Mouse (Mus musculus) embryonic facial prominence, embryonic 15.5 days (tissue): ENCODE measurements around the gene Fabp3. TPM values are rescaled to one million over a fixed set of nuclear protein-coding genes. Genes with fewer than 3 reads are reported as not detected.
A peak's percentile ranks its signal among the peaks of the same experiment; 100 is the strongest.

ENCODE experiments used
- ATAC-seq: fragments of 200-750 bp; cut with Nextera tagmentation; 2 replicates; pipeline ENCODE4 v1.8.0; 2017; ENCODE audit warnings: low read depth, moderate TSS enrichment; ENCODE audit not compliant: insufficient number of reproducible peaks, low FRiP score, low TSS enrichment
- H3K27ac ChIP-seq: fragments of 300-500 bp; sonication (generic); replicated peaks from 2 replicates; pipeline ENCODE4 v1.5.1; 2015; ENCODE audit warnings: mild to moderate bottlenecking, inconsistent platforms
- H3K27me3 ChIP-seq: fragments of 300-500 bp; sonication (generic); 2 replicates; pipeline ENCODE4 v1.6.1; 2015; ENCODE audit warnings: inconsistent platforms
- H3K36me3 ChIP-seq: fragments of 300-500 bp; sonication (generic); 2 replicates; pipeline ENCODE4 v1.6.1; 2015; ENCODE audit warnings: mild to moderate bottlenecking, inconsistent platforms
- H3K4me1 ChIP-seq: fragments of 300-500 bp; sonication (generic); 2 replicates; pipeline ENCODE4 v1.6.1; 2015; ENCODE audit warnings: inconsistent platforms
- H3K4me2 ChIP-seq: fragments of 300-500 bp; sonication (generic); replicated peaks from 2 replicates; pipeline ENCODE4 v1.6.1; 2015; ENCODE audit warnings: mild to moderate bottlenecking, inconsistent platforms
- H3K4me3 ChIP-seq: fragments of 300-500 bp; sonication (generic); replicated peaks from 2 replicates; pipeline ENCODE4 v1.5.1; 2015; ENCODE audit warnings: mild to moderate bottlenecking, inconsistent platforms
- H3K9ac ChIP-seq: fragments of 300-500 bp; sonication (generic); 2 replicates; pipeline ENCODE4 v1.6.1; 2015; ENCODE audit warnings: inconsistent platforms
- H3K9me3 ChIP-seq: fragments of 300-500 bp; sonication (generic); replicated peaks from 2 replicates; pipeline ENCODE4 v1.6.1; 2016; ENCODE audit warnings: inconsistent platforms
- WGBS: fragments of 180-500 bp; shearing (Covaris S2); methylation state at CpG from one replicate; pipeline ENCODE4 v1.1.7; 2015; 5-methylcytosine and 5-hydroxymethylcytosine counted together
- polyA plus RNA-seq: library from polyadenylated mRNA; unstranded; fragments of >200 nt; fragmentation: Nextera tagmentation; extraction: Ambion mirVana; gene quantifications from 2 replicates; pipeline ENCODE4 v1.2.1, GENCODE M21; 2015

Gene Fabp3
- polyA plus RNA-seq, 1 experiment from 2014 or later: 40.7 TPM

GRCm38 (mm10) chr4:130274346-130275015, 33.9 kb upstream of the Fabp3 start:
- under 1% methylated on average over 29 of the region's 29 CpGs for WGBS
- no peaks in the 10 kb centered on the region for H3K36me3 ChIP-seq
- ATAC-seq: peak; percentile 77
- H3K4me1 ChIP-seq: peaks cover 16% of the 10 kb centered on the region; the same call in 1 of the 2 replicates
- peak overlapping the region; percentile 86 for H3K4me2 ChIP-seq
- peaks cover 5% of the 10 kb centered on the region; the same call in 1 of the 2 replicates for H3K27me3 ChIP-seq
- peak overlapping the region; percentile 74 for H3K4me3 ChIP-seq
- H3K9ac ChIP-seq: peak overlapping the region; percentile 74
- no peaks in the 10 kb centered on the region for H3K9me3 ChIP-seq
- H3K27ac ChIP-seq: peak overlapping the region; percentile 82

DNA sequence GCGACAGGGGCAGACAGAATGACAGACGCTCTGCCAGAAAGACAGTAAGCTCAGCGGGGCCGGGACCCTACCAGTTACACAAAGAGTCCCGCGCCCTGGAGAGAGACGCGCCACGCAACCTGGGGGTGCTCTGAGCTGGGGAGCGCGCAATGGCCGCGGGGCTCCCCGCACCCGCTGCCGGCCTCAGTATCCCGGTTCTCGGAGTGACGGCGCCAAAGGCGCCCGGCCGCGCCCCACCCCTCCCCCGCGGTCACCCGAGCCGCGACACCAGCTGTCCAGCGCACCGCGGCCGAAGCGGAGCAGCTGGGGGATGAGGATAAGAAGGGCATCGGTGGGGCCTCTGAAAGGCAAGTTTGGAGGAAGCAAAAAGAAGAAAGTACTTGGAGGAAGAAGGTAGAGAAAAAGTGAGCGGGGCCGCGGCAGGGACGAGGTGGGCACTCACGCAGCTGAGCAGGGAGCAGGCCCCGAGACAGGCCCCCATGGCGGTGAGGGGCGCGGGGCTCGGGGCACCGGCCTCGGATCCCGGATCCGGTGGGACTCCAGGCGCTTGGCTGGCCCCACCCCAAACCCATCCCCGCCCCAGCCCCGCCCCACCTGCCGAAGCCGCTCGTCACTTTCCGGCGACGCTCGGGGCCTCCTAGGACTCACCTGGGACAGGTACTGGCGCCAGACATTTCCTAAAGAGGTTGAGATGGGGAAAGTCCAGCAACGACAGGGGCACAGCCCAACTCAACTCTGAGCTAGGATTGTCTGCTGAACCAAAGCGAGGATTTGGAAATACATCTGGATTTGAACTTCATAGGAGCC, 33.2 kb upstream of the Fabp3 start:
- Histone ChIP-seq H3K9me3 (no peaks in the 10 kb centered on the region), H3K27ac (peak overlapping the region; percentile 82), H3K4me2 (peak overlapping the region; percentile 86), H3K4me3 (peak overlapping the region; percentile 74), H3K4me1 (peaks cover 17% of the 10 kb centered on the region; the same call in 1 of the 2 replicates), H3K27me3 (peaks cover 5% of the 10 kb centered on the region; the same call in 1 of the 2 replicates), H3K9ac (peak overlapping the region; percentile 74), H3K36me3 (no peaks in the 10 kb centered on the region)
- 1% methylated on average over 60 of the region's 62 CpGs for WGBS
- peak; percentile 63; the same call in 1 of the 2 replicates for ATAC-seq

DNA sequence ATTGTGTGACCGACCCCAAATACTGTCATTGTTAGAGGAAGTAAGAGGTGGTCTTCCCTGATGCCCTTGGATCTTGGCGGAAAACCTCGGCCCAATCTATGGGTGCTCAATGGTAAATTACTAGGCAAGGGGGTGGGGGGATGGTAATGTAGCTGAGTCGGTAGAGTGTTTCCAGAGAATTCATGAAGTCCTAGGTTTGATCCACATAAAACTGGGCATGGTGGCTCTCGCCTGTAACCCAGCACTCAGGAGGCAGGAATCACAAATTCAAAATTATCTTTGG, 32.6 kb upstream of the Fabp3 start:
- ATAC-seq: no peak
- Histone ChIP-seq H3K36me3 (no peaks in the 10 kb centered on the region), H3K4me3 (peak overlapping the region; percentile 74), H3K27me3 (peaks cover 5% of the 10 kb centered on the region; the same call in 1 of the 2 replicates), H3K9ac (0 out of 2 replicates have a peak overlapping the region, but pooled peaks have one; percentile 74), H3K9me3 (no peaks in the 10 kb centered on the region), H3K27ac (no peak overlapping the region), H3K4me2 (peak overlapping the region; percentile 86), H3K4me1 (peaks cover 20% of the 10 kb centered on the region; the same call in 1 of the 2 replicates)
- WGBS: 53% methylated on average over 5 of the region's 5 CpGs

GRCm38 (mm10) chr4:130276573-130277176, 31.7 kb upstream of the Fabp3 start:
- Histone ChIP-seq H3K27me3 (peaks cover 5% of the 10 kb centered on the region; the same call in 1 of the 2 replicates), H3K4me3 (no peak overlapping the region), H3K4me1 (peaks cover 20% of the 10 kb centered on the region; the same call in 1 of the 2 replicates), H3K9me3 (no peaks in the 10 kb centered on the region), H3K9ac (no peak overlapping the region), H3K4me2 (no peak overlapping the region), H3K36me3 (no peaks in the 10 kb centered on the region), H3K27ac (no peak overlapping the region)
- ATAC-seq: no peak
- 59% methylated on average over 7 of the region's 7 CpGs for WGBS

DNA sequence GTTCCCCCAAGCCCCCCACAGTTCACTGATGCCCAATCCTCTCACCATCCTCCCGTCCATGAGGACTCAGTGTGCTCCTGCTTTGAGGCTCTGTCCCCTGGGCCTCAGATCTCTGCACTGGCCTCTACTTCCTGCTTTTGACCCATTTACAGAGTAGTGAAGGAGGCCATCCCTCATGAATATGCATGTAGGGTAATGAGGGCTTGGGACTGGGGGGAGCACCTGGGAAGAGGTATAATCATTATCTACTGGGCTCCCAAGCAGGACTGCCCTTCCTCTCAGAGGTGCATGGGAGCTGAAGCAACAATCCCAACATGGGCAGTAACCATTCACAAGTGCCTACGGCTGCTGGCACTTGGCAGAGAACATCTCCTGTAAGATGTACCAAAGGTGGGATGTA, 29.3 kb upstream of the Fabp3 start, which contains the start of gene Serinc2:
Serinc2 (minus strand) TSS at position 101 of the 400 bp plus-strand sequence.
- H3K4me2 ChIP-seq: no peak within 1 kb of the TSS
- H3K27me3 ChIP-seq: peaks cover 8% of the 10 kb centered on the region; the same call in 1 of the 2 replicates

GRCm38 (mm10) chr4:130282856-130283255, 25.5 kb upstream of the Fabp3 start:
- H3K27ac ChIP-seq: no peak overlapping the region
- H3K36me3 ChIP-seq: no peaks in the 10 kb centered on the region
- H3K4me1 ChIP-seq: peaks cover 8% of the 10 kb centered on the region; the same call in 1 of the 2 replicates
- H3K9ac ChIP-seq: no peak overlapping the region
- no peak overlapping the region for H3K4me3 ChIP-seq
- peaks cover 5% of the 10 kb centered on the region for H3K27me3 ChIP-seq
- WGBS: 55% methylated on average over 5 of the region's 5 CpGs
- no peak overlapping the region for H3K4me2 ChIP-seq
- no peaks in the 10 kb centered on the region for H3K9me3 ChIP-seq
- ATAC-seq: no peak

More for the DNA sequence above, 29.3 kb upstream of the Fabp3 start, which contains the start of gene Serinc2:
- ATAC-seq: no peak
- no peak within 1 kb of the TSS for H3K9ac ChIP-seq
- WGBS: 62% methylated on average over 2 of the region's 2 CpGs
- peaks cover 12% of the 10 kb centered on the region; the same call in 1 of the 2 replicates for H3K4me1 ChIP-seq
- no peak within 1 kb of the TSS for H3K4me3 ChIP-seq
- H3K36me3 ChIP-seq: no peaks in the 10 kb centered on the region
- no peaks in the 10 kb centered on the region for H3K9me3 ChIP-seq
- no peak within 1 kb of the TSS for H3K27ac ChIP-seq

GRCm38 (mm10) chr4:130283826-130284225, 24.6 kb upstream of the Fabp3 start:
- H3K4me1 ChIP-seq: peaks cover 8% of the 10 kb centered on the region; the same call in 1 of the 2 replicates
- H3K36me3 ChIP-seq: no peaks in the 10 kb centered on the region
- H3K27ac ChIP-seq: no peak overlapping the region
- H3K9me3 ChIP-seq: no peaks in the 10 kb centered on the region
- 74% methylated on average over 9 of the region's 9 CpGs for WGBS
- H3K27me3 ChIP-seq: peaks cover 3% of the 10 kb centered on the region
- H3K9ac ChIP-seq: no peak overlapping the region
- ATAC-seq: no peak
- no peak overlapping the region for H3K4me3 ChIP-seq
- no peak overlapping the region for H3K4me2 ChIP-seq

- Histone ChIP-seq H3K4me2 (no peak overlapping the region), H3K9ac (no peak overlapping the region), H3K27me3 (peaks cover 3% of the 10 kb centered on the region), H3K9me3 (no peaks in the 10 kb centered on the region), H3K27ac (no peak overlapping the region), H3K36me3 (no peaks in the 10 kb centered on the region), H3K4me3 (no peak overlapping the region), H3K4me1 (no peaks in the 10 kb centered on the region)
- ATAC-seq: no peak
- WGBS: 59% methylated on average over 3 of the region's 3 CpGs
These were observed 21.9 kb upstream of the Fabp3 start for GRCm38 (mm10) chr4:130286531-130286930.

GRCm38 (mm10) chr4:130289824-130290223, 18.6 kb upstream of the Fabp3 start:
- WGBS: 65% methylated on average over 3 of the region's 3 CpGs
- Histone ChIP-seq H3K4me2 (no peak overlapping the region), H3K4me1 (no peaks in the 10 kb centered on the region)

GRCm38 (mm10) chr4:130292271-130292670, 16.1 kb upstream of the Fabp3 start:
- no peak overlapping the region for H3K9ac ChIP-seq
- no peaks in the 10 kb centered on the region for H3K27me3 ChIP-seq
- 0 out of 2 replicates have a peak, but pooled peaks cover 6% of the 10 kb centered on the region for H3K4me1 ChIP-seq
- H3K4me3 ChIP-seq: no peak overlapping the region
- H3K9me3 ChIP-seq: no peaks in the 10 kb centered on the region
- WGBS: 3% methylated on average over 4 of the region's 4 CpGs
- ATAC-seq: no peak
- no peak overlapping the region for H3K4me2 ChIP-seq
- no peak overlapping the region for H3K27ac ChIP-seq
- H3K36me3 ChIP-seq: no peaks in the 10 kb centered on the region

More at GRCm38 (mm10) chr4:130289824-130290223, 18.6 kb upstream of the Fabp3 start:
- no peaks in the 10 kb centered on the region for H3K9me3 ChIP-seq
- ATAC-seq: no peak
- no peaks in the 10 kb centered on the region; the same call in 1 of the 2 replicates for H3K27me3 ChIP-seq
- no peak overlapping the region for H3K9ac ChIP-seq
- H3K36me3 ChIP-seq: no peaks in the 10 kb centered on the region
- no peak overlapping the region for H3K4me3 ChIP-seq
- no peak overlapping the region for H3K27ac ChIP-seq

GRCm38 (mm10) chr4:130294513-130294912, 13.9 kb upstream of the Fabp3 start:
- H3K27ac ChIP-seq: no peak overlapping the region
- ATAC-seq: no peak
- H3K27me3 ChIP-seq: no peaks in the 10 kb centered on the region
- no peak overlapping the region for H3K9ac ChIP-seq
- 0 out of 2 replicates have a peak, but pooled peaks cover 6% of the 10 kb centered on the region for H3K4me1 ChIP-seq
- no peak overlapping the region for H3K4me3 ChIP-seq
- H3K9me3 ChIP-seq: no peaks in the 10 kb centered on the region
- H3K36me3 ChIP-seq: no peaks in the 10 kb centered on the region
- H3K4me2 ChIP-seq: no peak overlapping the region
- WGBS: 71% methylated on average over 8 of the region's 8 CpGs
